Mouse (Mus musculus) G1E (cell line): ENCODE measurements around the gene S100a6.

Source experiments
- GATA2 ChIP-seq: IDR thresholded peaks from 2 replicates; pipeline ENCODE4 v1.6.1; 2012; ENCODE audit warnings: low read depth, low read length, inconsistent platforms, borderline replicate concordance
- TAL1 ChIP-seq: conservative IDR thresholded peaks from 2 replicates; pipeline ENCODE4 v1.6.1; 2012; ENCODE audit warnings: low read depth, low read length, inconsistent platforms, mixed read lengths

DNA sequence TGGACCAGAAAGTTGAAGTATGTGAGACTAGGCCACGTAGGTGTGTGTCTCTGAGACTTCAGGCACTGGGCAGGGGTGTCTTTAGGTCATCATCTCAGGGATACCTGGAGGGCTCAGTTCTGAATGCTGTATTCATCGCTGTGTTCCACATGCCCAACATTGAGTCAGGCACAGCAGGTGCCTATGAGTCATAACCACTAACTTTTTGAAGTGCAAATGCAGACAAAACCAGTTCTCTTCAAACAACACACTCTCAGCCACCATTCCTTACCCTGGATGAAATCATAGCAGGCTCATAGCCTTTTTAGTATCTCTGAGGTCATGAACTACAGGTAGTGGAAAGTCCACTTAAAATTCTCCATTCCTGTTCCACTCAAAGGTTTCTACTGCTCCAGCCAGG, 16.6 kb downstream of the S100a6 start:
- TF ChIP-seq GATA2 (no peak), TAL1 (no peak)
